Mouse (Mus musculus): ENCODE measurements at regions not wholly inside any gene's neighbourhood (a gene's known extent, or its start where the extent isn't known, plus 50 kb on each side); places are given as distances from the start of the nearest gene placed in this dataset.

GRCm38 (mm10) chr16:31508981-31509380 lies 86.9 kb downstream of the Bdh1 start:
- Histone ChIP-seq H3K27ac (ENCODE audit: low read length) (peak overlapping the region; percentile 83), H3K9ac (ENCODE audit: low read length) (peak overlapping the region; percentile 64)
- under 1% methylated on average over 18 of the region's 18 CpGs for WGBS

DNA sequence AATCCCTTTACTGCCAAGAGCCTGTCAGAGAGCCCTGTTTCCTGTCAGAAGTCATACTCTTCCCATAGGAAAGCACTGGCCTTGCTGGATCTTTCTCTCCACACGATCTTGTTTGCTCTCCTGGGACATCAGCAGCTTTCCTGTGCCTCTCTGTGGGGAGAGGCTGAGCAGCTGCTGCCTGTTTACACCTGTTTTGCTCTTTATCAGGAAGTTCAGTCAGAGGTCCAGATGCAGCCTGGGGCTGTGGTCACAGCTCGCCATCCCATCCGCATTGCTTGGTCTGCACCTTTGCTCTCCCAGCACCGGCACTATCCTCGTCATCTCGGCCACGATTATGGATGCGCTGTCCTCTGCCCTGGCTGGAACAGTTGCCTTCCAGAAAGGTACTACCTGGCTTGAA lies 88.0 kb downstream of the Bdh1 start:
- WGBS: 75% methylated on average over 8 of the region's 8 CpGs
- Histone ChIP-seq H3K36me3 (ENCODE audit: control insufficient read depth, insufficient read depth, low read length) (no peaks in the 10 kb centered on the region), H3K4me2 (ENCODE audit: low read depth, low read length) (no peak overlapping the region), H3K27me3 (ENCODE audit: control insufficient read depth, insufficient read depth, low read depth, low read length) (no peaks in the 10 kb centered on the region), H3K4me1 (replicated peaks; ENCODE audit: control insufficient read depth, insufficient read depth, low read length) (peaks cover 23% of the 10 kb centered on the region), H3K27ac (ENCODE audit: low read length) (no peak overlapping the region), H3K4me3 (ENCODE audit: low read length) (no peak overlapping the region), H3K9me3 (ENCODE audit: control insufficient read depth, low read length) (no peaks in the 10 kb centered on the region), H3K9ac (ENCODE audit: low read length) (no peak overlapping the region)
- no peak for ATAC-seq (ENCODE audit: low read depth)

More at GRCm38 (mm10) chr16:31508981-31509380, 86.9 kb downstream of the Bdh1 start:
- peaks cover 23% of the 10 kb centered on the region for H3K4me1 ChIP-seq (replicated peaks; ENCODE audit: control insufficient read depth, insufficient read depth, low read length)
- peak overlapping the region; percentile 54 for H3K4me2 ChIP-seq (ENCODE audit: low read depth, low read length)
- peak overlapping the region; percentile 26 for H3K4me3 ChIP-seq (ENCODE audit: low read length)
- no peaks in the 10 kb centered on the region for H3K36me3 ChIP-seq (ENCODE audit: control insufficient read depth, insufficient read depth, low read length)
- no peaks in the 10 kb centered on the region for H3K9me3 ChIP-seq (ENCODE audit: control insufficient read depth, low read length)
- H3K27me3 ChIP-seq (ENCODE audit: control insufficient read depth, insufficient read depth, low read depth, low read length): no peaks in the 10 kb centered on the region
- ATAC-seq (ENCODE audit: low read depth): peak; percentile 89

- Histone ChIP-seq H3K4me1 (replicated peaks; ENCODE audit: control insufficient read depth, insufficient read depth, low read length) (no peaks in the 10 kb centered on the region), H3K9ac (ENCODE audit: low read length) (no peak overlapping the region)
Observed at GRCm38 (mm10) chr16:31518816-31519215, 96.7 kb downstream of the Bdh1 start.

DNA sequence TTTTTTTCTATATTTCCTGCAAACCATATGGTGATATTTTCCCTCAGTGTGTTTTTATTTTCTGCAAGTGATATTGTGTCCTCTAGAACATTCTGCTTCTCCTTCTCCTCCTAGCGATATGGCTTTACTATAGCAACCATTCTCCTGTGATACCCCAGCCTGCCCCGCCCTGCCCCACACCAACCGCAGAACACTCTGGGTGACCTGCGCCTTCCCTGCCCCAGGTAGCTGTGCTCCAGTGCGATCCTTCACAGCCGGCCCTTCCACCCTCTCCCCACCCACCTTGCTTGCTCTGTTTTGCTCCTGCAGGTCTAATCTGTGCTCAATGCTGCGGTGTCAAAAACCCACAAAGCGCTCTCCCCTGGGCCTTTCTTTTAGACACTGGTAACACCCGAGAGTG lies 98.0 kb downstream of the Bdh1 start:
- no peak for ATAC-seq (ENCODE audit: low read depth)
- WGBS: 76% methylated on average over 9 of the region's 9 CpGs
- Histone ChIP-seq H3K27me3 (ENCODE audit: control insufficient read depth, insufficient read depth, low read depth, low read length) (no peaks in the 10 kb centered on the region), H3K9ac (ENCODE audit: low read length) (no peak overlapping the region), H3K36me3 (ENCODE audit: control insufficient read depth, insufficient read depth, low read length) (no peaks in the 10 kb centered on the region), H3K4me1 (replicated peaks; ENCODE audit: control insufficient read depth, insufficient read depth, low read length) (no peaks in the 10 kb centered on the region), H3K9me3 (ENCODE audit: control insufficient read depth, low read length) (peaks cover 4% of the 10 kb centered on the region), H3K27ac (ENCODE audit: low read length) (no peak overlapping the region), H3K4me2 (ENCODE audit: low read depth, low read length) (no peak overlapping the region), H3K4me3 (ENCODE audit: low read length) (no peak overlapping the region)

More at GRCm38 (mm10) chr16:31518816-31519215, 96.7 kb downstream of the Bdh1 start:
- 88% methylated on average over 3 of the region's 3 CpGs for WGBS
- Histone ChIP-seq H3K9me3 (ENCODE audit: control insufficient read depth, low read length) (peaks cover 4% of the 10 kb centered on the region), H3K27ac (ENCODE audit: low read length) (no peak overlapping the region), H3K4me2 (ENCODE audit: low read depth, low read length) (no peak overlapping the region), H3K36me3 (ENCODE audit: control insufficient read depth, insufficient read depth, low read length) (no peaks in the 10 kb centered on the region), H3K4me3 (ENCODE audit: low read length) (no peak overlapping the region), H3K27me3 (ENCODE audit: control insufficient read depth, insufficient read depth, low read depth, low read length) (no peaks in the 10 kb centered on the region)
- ATAC-seq (ENCODE audit: low read depth): no peak

GRCm38 (mm10) chr16:31521786-31522185 lies 99.7 kb downstream of the Bdh1 start:
- Histone ChIP-seq H3K36me3 (ENCODE audit: control insufficient read depth, insufficient read depth, low read length) (no peaks in the 10 kb centered on the region), H3K27me3 (ENCODE audit: control insufficient read depth, insufficient read depth, low read depth, low read length) (no peaks in the 10 kb centered on the region), H3K4me1 (replicated peaks; ENCODE audit: control insufficient read depth, insufficient read depth, low read length) (no peaks in the 10 kb centered on the region), H3K4me3 (ENCODE audit: low read length) (no peak overlapping the region), H3K9me3 (ENCODE audit: control insufficient read depth, low read length) (peaks cover 4% of the 10 kb centered on the region), H3K9ac (ENCODE audit: low read length) (no peak overlapping the region), H3K4me2 (ENCODE audit: low read depth, low read length) (no peak overlapping the region), H3K27ac (ENCODE audit: low read length) (no peak overlapping the region)
- no peak for ATAC-seq (ENCODE audit: low read depth)
- WGBS: 72% methylated on average over 6 of the region's 6 CpGs

DNA sequence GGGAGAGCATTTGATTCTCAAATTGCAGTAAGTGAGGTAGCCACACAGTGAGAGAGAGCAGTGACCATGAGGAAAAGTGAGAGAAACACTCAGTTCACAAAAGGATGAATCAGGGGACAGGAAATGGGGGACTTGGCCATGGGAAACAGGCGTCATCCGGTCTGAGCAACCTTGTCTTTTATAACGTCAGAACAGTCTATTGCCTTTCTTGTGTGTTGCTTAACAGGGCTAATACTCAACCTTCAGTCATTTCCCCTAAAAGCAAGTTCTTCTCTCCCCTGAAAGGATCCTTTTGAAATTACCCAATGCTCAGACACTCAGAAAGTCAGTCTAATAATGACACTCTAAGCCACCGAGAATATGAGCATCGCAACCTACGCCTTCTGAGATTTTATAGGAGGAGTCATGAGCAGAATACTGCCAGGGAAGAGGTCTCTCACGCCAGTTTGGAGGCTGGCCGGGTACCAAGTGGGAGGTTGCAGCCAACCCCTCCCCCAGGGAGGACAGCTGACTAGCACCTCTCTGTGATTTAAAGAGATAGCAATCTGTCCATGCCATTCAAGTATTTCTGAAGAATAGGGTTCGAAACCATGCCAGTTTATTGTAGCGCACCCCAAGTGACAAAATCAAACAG lies 104.7 kb downstream of the Bdh1 start:
- no peak for ATAC-seq (ENCODE audit: low read depth)

GRCm38 (mm10) chr16:31528596-31529283 lies 106.7 kb downstream of the Bdh1 start:
- 63% methylated on average over 11 of the region's 11 CpGs for WGBS
- no peak overlapping the region for H3K4me3 ChIP-seq (ENCODE audit: low read length)

More for the DNA sequence above, 104.7 kb downstream of the Bdh1 start:
- no peak overlapping the region for H3K4me3 ChIP-seq (ENCODE audit: low read length)
- no peaks in the 10 kb centered on the region for H3K27me3 ChIP-seq (ENCODE audit: control insufficient read depth, insufficient read depth, low read depth, low read length)
- H3K9me3 ChIP-seq (ENCODE audit: control insufficient read depth, low read length): no peaks in the 10 kb centered on the region
- H3K4me1 ChIP-seq (replicated peaks; ENCODE audit: control insufficient read depth, insufficient read depth, low read length): no peaks in the 10 kb centered on the region
- H3K27ac ChIP-seq (ENCODE audit: low read length): no peak overlapping the region
- H3K36me3 ChIP-seq (ENCODE audit: control insufficient read depth, insufficient read depth, low read length): no peaks in the 10 kb centered on the region
- 56% methylated on average over 10 of the region's 10 CpGs for WGBS
- no peak overlapping the region for H3K4me2 ChIP-seq (ENCODE audit: low read depth, low read length)
- H3K9ac ChIP-seq (ENCODE audit: low read length): no peak overlapping the region

GRCm38 (mm10) chr16:31529284-31529958 lies 107.3 kb downstream of the Bdh1 start:
- ATAC-seq (ENCODE audit: low read depth): no peak
- WGBS: 83% methylated on average over 13 of the region's 13 CpGs
- no peak overlapping the region for H3K27ac ChIP-seq (ENCODE audit: low read length)
- no peaks in the 10 kb centered on the region for H3K9me3 ChIP-seq (ENCODE audit: control insufficient read depth, low read length)
- H3K27me3 ChIP-seq (ENCODE audit: control insufficient read depth, insufficient read depth, low read depth, low read length): no peaks in the 10 kb centered on the region
- no peak overlapping the region for H3K9ac ChIP-seq (ENCODE audit: low read length)
- no peak overlapping the region for H3K4me3 ChIP-seq (ENCODE audit: low read length)
- no peaks in the 10 kb centered on the region for H3K4me1 ChIP-seq (replicated peaks; ENCODE audit: control insufficient read depth, insufficient read depth, low read length)
- no peaks in the 10 kb centered on the region for H3K36me3 ChIP-seq (ENCODE audit: control insufficient read depth, insufficient read depth, low read length)
- H3K4me2 ChIP-seq (ENCODE audit: low read depth, low read length): no peak overlapping the region

More at GRCm38 (mm10) chr16:31528596-31529283, 106.7 kb downstream of the Bdh1 start:
- Histone ChIP-seq H3K4me1 (replicated peaks; ENCODE audit: control insufficient read depth, insufficient read depth, low read length) (no peaks in the 10 kb centered on the region), H3K27ac (ENCODE audit: low read length) (no peak overlapping the region), H3K36me3 (ENCODE audit: control insufficient read depth, insufficient read depth, low read length) (no peaks in the 10 kb centered on the region), H3K4me2 (ENCODE audit: low read depth, low read length) (no peak overlapping the region), H3K9ac (ENCODE audit: low read length) (no peak overlapping the region), H3K9me3 (ENCODE audit: control insufficient read depth, low read length) (no peaks in the 10 kb centered on the region), H3K27me3 (ENCODE audit: control insufficient read depth, insufficient read depth, low read depth, low read length) (no peaks in the 10 kb centered on the region)
- no peak for ATAC-seq (ENCODE audit: low read depth)

- no peak overlapping the region for H3K4me2 ChIP-seq (ENCODE audit: low read depth, low read length)
- H3K36me3 ChIP-seq (ENCODE audit: control insufficient read depth, insufficient read depth, low read length): no peaks in the 10 kb centered on the region
- peaks cover 2% of the 10 kb centered on the region; the same call in 1 of the 2 replicates for H3K4me1 ChIP-seq (replicated peaks; ENCODE audit: control insufficient read depth, insufficient read depth, low read length)
- H3K27ac ChIP-seq (ENCODE audit: low read length): no peak overlapping the region
- no peak overlapping the region for H3K4me3 ChIP-seq (ENCODE audit: low read length)
- ATAC-seq (ENCODE audit: low read depth): no peak
- no peaks in the 10 kb centered on the region for H3K27me3 ChIP-seq (ENCODE audit: control insufficient read depth, insufficient read depth, low read depth, low read length)
- WGBS: 79% methylated on average over 8 of the region's 8 CpGs
- H3K9me3 ChIP-seq (ENCODE audit: control insufficient read depth, low read length): no peaks in the 10 kb centered on the region
- H3K9ac ChIP-seq (ENCODE audit: low read length): no peak overlapping the region
Observed at GRCm38 (mm10) chr16:31530090-31530489, 108.0 kb downstream of the Bdh1 start.

Measured in lung, embryonic 16.5 days (tissue).